Comparison of ENCODE assay signal across 8 mouse cellular contexts in the genomic region with DNA sequence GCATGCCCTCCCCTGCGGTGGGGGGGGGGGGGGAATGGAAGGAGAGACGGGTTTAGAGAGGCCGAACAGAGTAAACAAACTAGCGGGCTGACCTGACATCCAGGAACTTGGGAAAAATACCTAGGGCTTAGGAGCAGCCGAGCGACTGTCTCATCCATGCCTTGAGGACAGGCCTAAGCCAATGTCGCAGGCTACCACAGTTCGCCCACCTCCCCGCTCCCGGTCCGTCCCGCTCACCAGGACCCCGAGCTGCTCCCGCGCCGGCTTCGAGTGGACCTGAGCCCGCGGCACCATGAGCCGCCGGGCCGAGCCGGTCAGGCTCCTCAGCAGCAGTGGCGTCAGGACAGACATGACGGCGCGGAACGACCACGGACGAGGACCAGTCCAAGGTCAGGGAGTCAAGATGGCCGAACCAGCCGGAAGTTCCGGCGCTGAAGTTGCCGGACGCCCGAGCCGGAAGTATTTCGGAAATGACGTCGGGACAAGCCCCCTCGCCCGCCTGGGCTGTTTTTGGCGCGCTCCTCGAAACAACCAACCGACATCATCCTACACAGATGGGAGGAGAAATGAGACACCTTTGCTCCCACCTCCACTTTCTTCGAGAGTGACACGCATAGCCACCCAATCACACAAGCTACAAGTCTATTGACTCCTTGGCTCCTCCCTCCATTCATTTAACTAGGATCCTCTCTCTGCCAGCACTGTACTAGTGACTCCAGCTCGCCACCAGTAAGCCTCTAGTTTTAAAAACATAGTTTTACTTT. TPM values are rescaled to one million over a fixed set of nuclear protein-coding genes. Genes with fewer than 3 reads are reported as not detected.
DNase-seq lines count a peak whose midpoint lies in the region; ATAC-seq lines count a peak whose summit lies in the region.

A gene (minus strand): TSS at position 455 of the 764 bp plus-strand sequence.

- peak; percentile 100 for ATAC-seq in inflammation-experienced regulatory T-cells, adult 6 months
- peak; percentile 99 for ATAC-seq in megakaryocyte-erythroid progenitor cell, adult 5-6 weeks (replicated peaks; ENCODE audit: low FRiP score, low TSS enrichment, poor library complexity, severe bottlenecking)

- intact Hi-C loops in gastrocnemius, postnatal 14 days (cut with DNase I; ENCODE audit: low total_unique reads) = no loop called here
- intact Hi-C loops in left cerebral cortex, postnatal 10 days (cut with DNase I) = no loop called here

- peak; percentile 98 to 99 for DNase-seq in adrenal gland, adult (ENCODE audit: inconsistent age in 2 of 2, low spot score in 1 of 2)
- peak; percentile 99 for DNase-seq in embryo, embryonic 10.5 days (ENCODE audit: low spot score)
- peak; percentile 96 for DNase-seq in gastrocnemius, postnatal 14 days
- peak; percentile 97 for DNase-seq in left cerebral cortex, postnatal 10 days (ENCODE audit: extremely low spot score in 1 of 2, low spot score in 2 of 2)
- DNase-seq in right cerebral cortex, postnatal 25 days = peak; percentile 97
- peak; percentile 95 to 96 for DNase-seq in urinary bladder, postnatal 4 days (ENCODE audit: low spot score in 2 of 2)

RNA-seq across cellular contexts. Expression of the gene that starts here (rescaled TPM):
- total RNA-seq in gastrocnemius, postnatal 14 days (2021) = 100 to 1,000 TPM; 167 TPM
- polyA plus RNA-seq in inflammation-experienced regulatory T-cells, adult 6 months (2017; shearing (Covaris generic)) = 100 to 1,000 TPM; 284 to 445 (median 299) TPM
- 100 to 1,000 TPM; 855 to 924 TPM for total RNA-seq in left cerebral cortex, postnatal 10 days (2021)
- total RNA-seq in megakaryocyte-erythroid progenitor cell, adult 5-6 weeks (2014; fragmentation: Nextera tagmentation) = 777 and 822 TPM in 2 replicates
- 576 and 680 TPM in 2 replicates for total RNA-seq in megakaryocyte-erythroid progenitor cell, adult 5-6 weeks (2017)

Comparison
In these comparisons a context has a peak if more than half of its experiments do, and no peak if none do; other contexts are left out.
1. Peak in every context shown above with its lines: DNase-seq and ATAC-seq.